Mouse (Mus musculus) CD4-positive naive resting alpha-beta T cell, adult 76 days (primary cell): Measurements from ENCODE around the gene Arhgef15. TPM values are rescaled to one million over a fixed set of nuclear protein-coding genes. Genes with fewer than 3 reads are reported as not detected.

Experiments
- total RNA-seq: library from RNA; stranded (reverse); gene quantifications from one replicate; pipeline ENCODE4 v1.2.4, GENCODE M21; 2023

Gene Arhgef15
- total RNA-seq = 0.50 TPM

GRCm38 (mm10) chr11:68957308-68957707 is at the start of gene Arhgef15:
Arhgef15 (minus strand) TSS chr11:68957480.

DNA sequence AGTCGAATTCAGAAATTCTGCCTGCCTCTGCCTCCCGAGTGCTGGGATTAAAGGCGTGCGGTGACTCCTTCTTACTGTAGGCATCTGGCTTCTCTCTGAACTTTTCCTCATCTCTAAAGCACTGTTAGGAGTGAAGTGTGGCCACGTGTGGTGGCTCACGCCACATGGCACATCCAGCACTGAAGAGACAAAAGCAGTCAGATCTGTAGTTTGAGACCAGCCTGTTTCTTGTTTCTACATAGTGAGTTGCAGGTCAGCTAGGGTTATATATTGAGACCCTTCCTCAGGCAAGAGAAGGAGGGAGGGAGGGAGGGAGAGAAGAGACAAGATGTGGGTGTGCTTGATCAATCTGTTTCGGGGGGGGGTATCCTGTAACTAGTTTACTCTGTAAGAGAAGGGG is 17.8 kb upstream of the Arhgef15 start, which contains the start of gene Rangrf:
Gene Rangrf, minus strand, starts transcription at position 101 of the 400 bp plus-strand sequence.

GRCm38 (mm10) chr11:68967337-68968282 is 10.3 kb upstream of the Arhgef15 start, which contains the start of gene Slc25a35:
Slc25a35 (plus strand) TSS chr11:68968131.

DNA sequence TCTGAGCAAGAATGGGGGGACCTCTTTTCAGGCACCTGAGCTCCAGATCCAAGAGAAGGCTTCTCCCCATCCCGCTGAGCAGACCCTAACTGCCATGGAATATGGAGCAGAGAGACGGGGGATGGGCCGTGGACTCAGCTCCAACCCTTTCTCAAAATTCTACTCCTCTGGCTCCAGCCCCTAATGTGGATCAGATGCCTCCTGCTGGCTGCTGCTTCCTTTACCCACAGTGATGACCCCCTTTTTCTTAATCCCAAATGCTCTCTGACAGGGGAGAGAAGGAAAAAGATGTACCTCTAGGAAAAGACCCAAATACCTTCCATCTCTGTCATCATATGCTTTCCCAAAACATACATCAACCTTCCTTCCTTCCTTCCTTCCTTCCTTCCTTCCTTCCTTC is 30.3 kb downstream of the Arhgef15 start, which contains the start of gene Odf4:
Gene Odf4, minus strand, starts transcription at position 101 of the 400 bp plus-strand sequence.

DNA sequence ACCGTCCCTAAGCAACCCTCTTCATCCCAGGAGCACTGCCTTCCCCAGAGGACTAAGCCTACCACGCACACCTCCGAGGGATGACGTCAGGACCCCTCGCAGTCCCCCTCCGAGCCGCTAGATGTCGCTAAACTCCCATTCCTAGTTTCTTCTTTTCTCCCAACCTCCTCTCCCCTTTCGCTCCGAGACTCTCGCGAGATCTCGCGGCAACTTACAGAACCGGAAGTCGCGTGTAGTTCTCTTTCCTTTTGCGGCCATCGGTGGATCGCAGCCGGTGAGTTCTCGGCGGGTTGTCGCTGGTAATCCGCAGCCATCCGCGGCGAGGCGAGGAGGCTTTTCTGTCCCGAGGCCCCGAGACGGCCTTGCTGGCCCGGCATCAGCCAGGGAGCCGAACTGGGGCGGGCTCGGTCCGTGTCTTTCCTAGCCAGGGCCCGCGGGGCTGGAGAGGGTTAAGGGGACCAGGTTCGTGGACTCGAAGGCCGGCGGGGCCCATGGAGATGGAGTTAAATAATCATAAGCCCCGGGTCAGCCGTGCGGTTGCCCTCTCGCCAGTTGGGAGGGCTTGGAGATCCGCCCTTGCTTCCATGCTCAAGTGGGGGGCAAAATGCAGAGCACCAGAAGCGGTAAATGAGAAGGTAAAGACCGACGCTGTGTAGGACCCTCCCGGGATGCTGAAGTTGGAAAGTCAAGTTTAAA is 55.8 kb downstream of the Arhgef15 start, which contains the start of gene Rpl26:
Gene Rpl26, plus strand, starts transcription at position 233 of the 696 bp plus-strand sequence.

Other genes starting within 250 kb of the Arhgef15 start
- gene Ndel1, start 85.6 kb downstream of the Arhgef15 start, total RNA-seq = 90.2 TPM
- not detected for gene Rnf222, start 68.9 kb downstream of the Arhgef15 start, total RNA-seq
- 2,913 TPM for gene Rpl26, start 55.9 kb downstream of the Arhgef15 start, total RNA-seq
- not detected for gene Odf4, start 30.4 kb downstream of the Arhgef15 start, total RNA-seq
- gene Slc25a35, start 10.7 kb upstream of the Arhgef15 start, total RNA-seq = 2.9 TPM
- gene Rangrf, start 17.7 kb upstream of the Arhgef15 start, total RNA-seq = 2.8 TPM
- 20.6 TPM for gene Pfas, start 51.0 kb upstream of the Arhgef15 start, total RNA-seq
- gene Ctc1, start 58.4 kb upstream of the Arhgef15 start, total RNA-seq = 19.9 TPM
- gene Aurkb, start 88.2 kb upstream of the Arhgef15 start, total RNA-seq = 1.5 TPM
- gene Borcs6, start 102.2 kb upstream of the Arhgef15 start, total RNA-seq = 9.1 TPM
- not detected for gene Tmem107, start 113.3 kb upstream of the Arhgef15 start, total RNA-seq
- 260 TPM for gene Vamp2, start 131.0 kb upstream of the Arhgef15 start, total RNA-seq
- gene Per1, start 137.7 kb upstream of the Arhgef15 start, total RNA-seq = 696 TPM
- gene Hes7, start 162.9 kb upstream of the Arhgef15 start, total RNA-seq = not detected
- gene 9130213A22Rik, start 165.1 kb upstream of the Arhgef15 start, total RNA-seq = not detected
- 1.6 TPM for gene Aloxe3, start 168.4 kb upstream of the Arhgef15 start, total RNA-seq
- gene Alox12b, start 199.5 kb upstream of the Arhgef15 start, total RNA-seq = not detected
- 1.1 TPM for gene Alox8, start 240.4 kb upstream of the Arhgef15 start, total RNA-seq